Comparison of ENCODE assay signal across 9 mouse cellular contexts in the genomic region with DNA sequence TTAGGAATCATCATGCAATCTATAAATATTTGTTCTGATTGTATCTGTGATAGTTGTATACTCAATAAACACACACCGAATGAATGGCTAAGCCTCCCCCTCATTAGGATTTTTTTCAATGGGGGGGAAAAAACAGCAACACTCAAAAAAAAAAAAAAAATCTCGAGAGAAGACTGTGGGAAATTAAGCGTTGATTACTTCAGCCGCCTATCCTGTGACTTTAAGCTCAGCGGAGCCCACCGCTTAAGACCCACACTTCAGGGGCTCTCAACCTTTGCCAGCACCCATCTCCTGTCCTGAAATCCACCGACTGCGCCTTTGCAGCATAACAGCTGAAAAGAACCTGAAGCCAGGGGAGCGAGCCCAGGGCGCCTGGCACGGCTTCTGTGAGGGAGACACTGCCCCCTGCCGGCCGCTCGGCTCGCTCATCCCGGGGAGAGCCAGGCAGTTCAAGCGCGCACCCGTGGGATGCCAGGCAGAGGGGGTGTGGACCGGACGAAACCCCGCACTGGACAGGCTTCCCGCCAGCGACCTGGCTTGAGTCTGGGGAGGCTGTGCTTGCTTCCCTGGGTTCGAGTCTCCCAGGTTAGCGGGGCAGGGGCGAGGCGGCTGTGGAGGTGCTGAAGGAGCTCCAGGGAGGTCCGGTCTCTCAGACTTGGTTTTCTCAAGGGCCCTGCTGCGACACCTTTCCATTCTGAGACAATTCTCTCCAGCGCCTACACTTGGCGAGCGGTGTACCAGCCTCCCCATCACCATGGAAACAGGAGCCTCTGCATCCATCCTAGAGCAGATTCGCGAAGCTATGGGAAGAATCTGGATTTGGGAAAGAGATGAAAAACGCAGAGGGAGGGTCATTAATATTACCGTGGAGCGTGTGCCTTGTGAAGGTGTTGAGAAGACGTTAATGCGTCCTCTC. TPM values are rescaled to one million over a fixed set of nuclear protein-coding genes. Genes with fewer than 3 reads are reported as not detected.
DNase-seq lines count a peak whose midpoint lies in the region; ATAC-seq and TF ChIP-seq lines count a peak whose summit lies in the region.
"Had no signal": no experiment of that assay in that cellular context is flagged by ENCODE, and none has a peak within 500 bp of the region (broad histone marks: within the 10 kb centered on the region; RNA-seq: fewer than 3 reads in every experiment).

No protein-coding gene starts in this region.

- TF ChIP-seq POLR2A in cerebellum, adult 2 months (IDR thresholded peaks at IDR 0.05; ENCODE audit: borderline replicate concordance, insufficient read depth, low read length): no peak

- peak; percentile 81 for TF ChIP-seq CTCF in cerebellum, adult 2 months (IDR thresholded peaks at IDR 0.05; ENCODE audit: borderline replicate concordance, insufficient read depth, low read depth, low read length)

- peak; percentile 96 for ATAC-seq in frontal cortex, adult (ENCODE audit: low TSS enrichment)
- peak; percentile 89 for ATAC-seq in lung, embryonic 16.5 days (ENCODE audit: low read depth)

- peak overlapping the region; percentile 58 for H3K4me2 ChIP-seq in lung, embryonic 16.5 days (ENCODE audit: low read depth, low read length)

- peaks cover 0 to 6% of the 10 kb centered on the region in 2 experiments; a peak in 1 of 4 replicates for H3K4me1 ChIP-seq in ES-E14 (ENCODE audit: control insufficient read depth in 2 of 2, insufficient read depth in 2 of 2, low read length in 2 of 2, poor library complexity in 1 of 2)
- no peaks in the 10 kb centered on the region for H3K4me1 ChIP-seq in cerebellum, adult 2 months (ENCODE audit: control insufficient read depth, insufficient read depth, low read length)
- peaks cover 16% of the 10 kb centered on the region for H3K4me1 ChIP-seq in hindbrain, embryonic 10.5 days (replicated peaks)
- peaks cover 4% of the 10 kb centered on the region for H3K4me1 ChIP-seq in lung, embryonic 16.5 days (replicated peaks; ENCODE audit: control insufficient read depth, insufficient read depth, low read length)

- no peaks in the 10 kb centered on the region for H3K36me3 ChIP-seq in ES-E14 (ENCODE audit: control insufficient read depth, insufficient read depth, low read length, poor library complexity, severe bottlenecking)
- H3K36me3 ChIP-seq in hindbrain, embryonic 10.5 days: no peaks in the 10 kb centered on the region
- H3K36me3 ChIP-seq in lung, embryonic 16.5 days (ENCODE audit: control insufficient read depth, insufficient read depth, low read length): no peaks in the 10 kb centered on the region

- in situ Hi-C loops in ES-E14 (cut with MboI; ENCODE audit: low sequenced_read_pairs in 2 of 2, unreplicated experiment in 2 of 2): no loop called here

- no peaks in the 10 kb centered on the region for H3K9me3 ChIP-seq in ES-E14 (ENCODE audit: control insufficient read depth, insufficient read depth, low read depth, low read length)
- H3K9me3 ChIP-seq in hindbrain, embryonic 10.5 days: no peaks in the 10 kb centered on the region
- H3K9me3 ChIP-seq in lung, embryonic 16.5 days (ENCODE audit: control insufficient read depth, low read length): no peaks in the 10 kb centered on the region

- H3K27ac ChIP-seq in ES-E14 (ENCODE audit: insufficient read depth, low read depth, low read length, poor library complexity, severe bottlenecking): no peak overlapping the region
- no peak overlapping the region for H3K27ac ChIP-seq in cerebellum, adult 2 months (ENCODE audit: insufficient read depth, low read length)
- H3K27ac ChIP-seq in hindbrain, embryonic 10.5 days: no peak overlapping the region
- no peak overlapping the region for H3K27ac ChIP-seq in lung, embryonic 16.5 days (ENCODE audit: low read length)
- H3K27ac ChIP-seq: macrophage had no signal

- DNase-seq in ES-E14 (ENCODE audit: low read depth, low spot score): peak; percentile 79
- DNase-seq in cerebellum, adult 2 months: peak; percentile 84 to 90
- peak; percentile 89 for DNase-seq in hindbrain, embryonic 10.5 days (ENCODE audit: low spot score)
- DNase-seq in layer of hippocampus, adult 9-11 months: peak; percentile 85
- DNase-seq in ovary, postnatal 10 days (ENCODE audit: low spot score): peak; percentile 72
- peak; percentile 87 for DNase-seq in thymus, postnatal 0 days (ENCODE audit: low spot score)

- no peaks in the 10 kb centered on the region for H3K27me3 ChIP-seq in cerebellum, adult 2 months (ENCODE audit: control insufficient read depth, insufficient read depth, low read length)
- H3K27me3 ChIP-seq in hindbrain, embryonic 10.5 days (ENCODE audit: insufficient read depth, poor library complexity, severe bottlenecking): peaks cover 51% of the 10 kb centered on the region
- peaks cover 31% of the 10 kb centered on the region for H3K27me3 ChIP-seq in lung, embryonic 16.5 days (ENCODE audit: control insufficient read depth, insufficient read depth, low read depth, low read length)

- 3% methylated on average over 40 of the region's 40 CpGs for WGBS in cerebellum, adult 2 months
- WGBS in hindbrain, embryonic 10.5 days: 6% methylated on average over 40 of the region's 40 CpGs
- 4% methylated on average over 40 of the region's 40 CpGs for WGBS in lung, embryonic 16.5 days

- H3K4me3 ChIP-seq in ES-E14 (ENCODE audit: insufficient read depth in 1 of 2, low read depth in 1 of 2, low read length in 2 of 2, poor library complexity in 1 of 2, severe bottlenecking in 1 of 2): peak overlapping the region; percentile 57 to 59
- peak overlapping the region; percentile 61 for H3K4me3 ChIP-seq in cerebellum, adult 2 months (replicated peaks; ENCODE audit: insufficient read depth, low read depth, low read length)
- peak overlapping the region; percentile 47 for H3K4me3 ChIP-seq in hindbrain, embryonic 10.5 days
- H3K4me3 ChIP-seq in lung, embryonic 16.5 days (ENCODE audit: low read length): peak overlapping the region; percentile 36

- peak overlapping the region; percentile 39; the same call in 1 of the 2 replicates for H3K9ac ChIP-seq in ES-E14 (ENCODE audit: insufficient read depth, low read depth, low read length, poor library complexity, severe bottlenecking)
- no peak overlapping the region; the same call in 1 of the 2 replicates for H3K9ac ChIP-seq in lung, embryonic 16.5 days (ENCODE audit: low read length)

TF ChIP-seq in ES-E14, 5 proteins besides CTCF, POLR2A, EP300 and RAD21:
- TF ChIP-seq HCFC1 (IDR thresholded peaks at IDR 0.05; ENCODE audit: borderline replicate concordance, insufficient read depth, low read length): peak; percentile 65; the same call in 1 of the 2 replicates
- no peak for TF ChIP-seq CHD2 (IDR thresholded peaks at IDR 0.05; ENCODE audit: low read depth, low read length)
- 0 out of 2 replicates have a peak, but pooled peaks have one; percentile 3 for TF ChIP-seq ZC3H11A (IDR thresholded peaks at IDR 0.05; ENCODE audit: borderline replicate concordance, low read depth, low read length)
- TF ChIP-seq MAFK (IDR thresholded peaks at IDR 0.05; ENCODE audit: insufficient read depth, low read depth, low read length): no peak
- TF ChIP-seq ZNF384 (IDR thresholded peaks at IDR 0.05; ENCODE audit: low read depth, low read length): peak; percentile 81

RNA-seq across cellular contexts. Expression of gene Ccdc65, which starts 8.6 kb away (rescaled TPM):
- total RNA-seq in ES-E14 (2012; rRNA removed): 0.26 and 0.76 TPM in 2 replicates
- polyA plus RNA-seq in cerebellum, adult 2 months (2012; rRNA removed): 4.8 TPM in 2 replicates
- polyA plus RNA-seq in hindbrain, embryonic 10.5 days (2016; fragmentation: Nextera tagmentation; extraction: Ambion mirVana): 1.7 and 3.1 TPM in 2 replicates
- 4.9 and 5.3 TPM in 2 replicates for polyA plus RNA-seq in lung, embryonic 16.5 days (2015; fragmentation: Nextera tagmentation; extraction: Ambion mirVana)
- 0.09 and 0.40 TPM in 2 replicates for polyA plus RNA-seq in thymus, postnatal 0 days (2015; fragmentation: Nextera tagmentation; extraction: Ambion mirVana)

RNA-seq across cellular contexts. Expression of gene Rnd1, which starts 22.2 kb away (rescaled TPM):
- total RNA-seq in ES-E14 (2012; rRNA removed): 5.7 and 7.6 TPM in 2 replicates
- polyA plus RNA-seq in cerebellum, adult 2 months (2012; rRNA removed): 42.4 and 47.4 TPM in 2 replicates
- polyA plus RNA-seq in hindbrain, embryonic 10.5 days (2016; fragmentation: Nextera tagmentation; extraction: Ambion mirVana): 3.7 and 5.8 TPM in 2 replicates
- 0.68 and 0.92 TPM in 2 replicates for polyA plus RNA-seq in lung, embryonic 16.5 days (2015; fragmentation: Nextera tagmentation; extraction: Ambion mirVana)
- polyA plus RNA-seq in thymus, postnatal 0 days (2015; fragmentation: Nextera tagmentation; extraction: Ambion mirVana): 1.1 and 1.7 TPM in 2 replicates

RNA-seq across cellular contexts. Expression of gene Fkbp11, which starts 28.6 kb away (rescaled TPM):
- 105 and 119 TPM in 2 replicates for total RNA-seq in ES-E14 (2012; rRNA removed)
- 4.1 and 4.7 TPM in 2 replicates for polyA plus RNA-seq in cerebellum, adult 2 months (2012; rRNA removed)
- polyA plus RNA-seq in hindbrain, embryonic 10.5 days (2016; fragmentation: Nextera tagmentation; extraction: Ambion mirVana): 12.9 and 15.9 TPM in 2 replicates
- polyA plus RNA-seq in lung, embryonic 16.5 days (2015; fragmentation: Nextera tagmentation; extraction: Ambion mirVana): 32.5 and 33.5 TPM in 2 replicates
- polyA plus RNA-seq in thymus, postnatal 0 days (2015; fragmentation: Nextera tagmentation; extraction: Ambion mirVana): 4.6 and 6.4 TPM in 2 replicates

RNA-seq across cellular contexts. Expression of gene Ddx23, which starts 36.8 kb away (rescaled TPM):
- total RNA-seq in ES-E14 (2012; rRNA removed): 147 and 151 TPM in 2 replicates
- polyA plus RNA-seq in cerebellum, adult 2 months (2012; rRNA removed): 69.4 and 71.7 TPM in 2 replicates
- polyA plus RNA-seq in hindbrain, embryonic 10.5 days (2016; fragmentation: Nextera tagmentation; extraction: Ambion mirVana): 22.8 and 23.8 TPM in 2 replicates
- 21.6 and 24.0 TPM in 2 replicates for polyA plus RNA-seq in lung, embryonic 16.5 days (2015; fragmentation: Nextera tagmentation; extraction: Ambion mirVana)
- polyA plus RNA-seq in thymus, postnatal 0 days (2015; fragmentation: Nextera tagmentation; extraction: Ambion mirVana): 23.5 and 26.4 TPM in 2 replicates
